Mouse (Mus musculus): ENCODE results near the gene Msi2.

Gene Msi2

DNA sequence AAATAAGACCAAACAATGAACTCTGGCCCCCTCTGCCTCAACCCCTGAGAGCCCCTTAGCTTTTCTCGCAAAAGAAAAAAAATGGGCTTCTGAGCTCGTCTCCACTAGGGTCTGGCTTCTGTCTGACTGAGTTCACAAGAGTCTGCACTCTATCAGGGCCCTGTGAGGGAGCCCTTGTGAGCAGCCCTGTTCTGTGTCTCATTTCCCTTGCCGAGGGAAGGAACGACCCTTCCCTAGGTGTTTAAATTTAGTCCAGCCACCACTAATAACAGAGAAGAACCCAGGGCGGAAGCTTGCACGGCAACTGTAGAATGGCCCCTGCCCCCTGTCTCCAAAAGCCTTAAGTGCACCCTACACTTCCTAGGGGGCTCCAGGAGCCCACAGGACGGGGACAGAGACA lies 299.2 kb downstream of the Msi2 start:
- no peak for DNase-seq (ENCODE audit: extremely low spot score, low spot score)

DNA sequence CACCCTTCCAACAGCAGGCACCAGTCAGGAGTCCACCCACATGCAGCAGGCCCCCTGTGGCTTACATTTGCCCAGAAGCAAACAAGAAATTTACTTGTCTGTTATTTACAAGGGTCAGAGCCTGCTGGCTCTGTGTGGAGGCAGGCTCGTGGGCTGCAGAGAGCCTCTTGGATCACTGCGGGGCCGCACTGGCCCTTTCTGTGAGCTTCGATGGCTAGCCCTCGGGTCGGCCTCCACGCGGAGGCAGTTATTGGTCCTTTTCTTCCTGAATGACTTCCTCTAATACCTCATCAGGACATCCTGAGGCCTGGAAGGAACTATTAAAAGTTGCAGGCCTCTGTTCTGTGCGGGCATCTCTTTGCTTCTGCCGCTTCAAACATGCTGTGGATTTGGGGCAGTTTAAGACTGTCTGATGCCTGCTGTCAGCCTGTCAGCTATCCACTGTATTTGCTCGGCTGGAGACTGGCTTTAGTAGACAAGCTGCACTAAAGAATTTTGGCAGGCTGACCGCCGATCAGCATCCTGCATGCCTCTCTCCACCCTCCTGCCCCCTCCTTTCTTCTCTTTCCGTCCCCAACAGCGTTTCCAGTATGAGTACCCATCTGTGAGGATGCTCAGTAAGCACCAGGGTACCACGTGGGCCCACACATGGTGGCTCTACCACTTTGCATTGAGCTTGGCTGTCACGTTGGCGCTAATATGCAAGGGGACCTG lies 304.0 kb downstream of the Msi2 start:
- no peak for DNase-seq (ENCODE audit: extremely low spot score, low spot score)

DNA sequence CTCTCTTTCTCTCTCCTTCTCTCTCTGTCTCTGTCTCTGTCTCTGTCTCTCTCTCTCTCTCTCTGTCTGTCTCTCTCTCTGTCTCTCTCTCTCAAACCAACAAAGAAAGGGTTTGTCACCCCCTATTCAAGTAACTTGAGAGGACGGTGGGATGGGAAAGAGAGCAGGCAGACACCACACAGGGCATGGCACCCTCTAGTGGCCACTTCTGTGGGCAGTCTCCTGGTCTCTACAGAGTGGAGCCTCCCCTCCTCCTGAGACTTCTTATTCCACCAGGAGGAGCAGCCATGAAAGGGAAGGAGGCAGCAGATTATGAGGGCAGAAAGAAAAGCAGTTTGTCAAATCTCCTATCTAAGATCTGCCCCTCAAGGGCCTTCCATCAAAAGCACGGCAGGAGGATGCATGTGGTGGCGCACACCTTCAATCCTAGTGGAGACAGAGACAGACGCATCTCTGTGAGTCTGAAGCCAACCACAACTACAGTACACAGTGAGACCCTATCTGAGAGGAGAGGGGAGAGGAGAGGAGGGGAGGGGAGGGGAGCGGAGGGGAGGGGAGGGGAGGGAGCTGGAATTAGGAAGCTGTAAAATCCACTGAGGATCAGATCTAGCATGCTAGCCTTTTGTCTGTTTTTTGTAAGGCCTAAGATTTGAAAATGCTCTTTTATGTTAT lies 305.8 kb downstream of the Msi2 start:
- DNase-seq (ENCODE audit: extremely low spot score, low spot score): peak; percentile 79

DNA sequence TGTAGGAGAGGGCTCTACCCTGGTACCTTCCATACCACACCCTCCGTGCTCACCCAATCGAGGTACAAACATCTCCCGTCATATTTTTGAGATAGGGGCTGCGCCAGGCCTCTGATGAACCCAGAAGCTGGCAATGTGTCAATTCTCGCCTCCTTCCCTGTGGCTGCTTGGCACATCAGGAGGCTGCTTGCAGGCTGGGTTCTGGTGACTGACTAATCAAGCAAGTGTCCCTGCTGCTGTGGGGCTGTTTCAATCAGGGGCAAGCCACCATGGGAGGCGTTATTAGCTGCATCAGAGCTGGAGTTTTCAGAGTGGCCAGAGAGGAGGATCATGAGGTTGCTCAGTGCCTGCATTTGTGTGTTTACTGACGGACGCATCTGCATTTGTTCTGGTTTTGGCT lies 310.0 kb downstream of the Msi2 start:
- DNase-seq (ENCODE audit: extremely low spot score, low spot score): no peak

DNA sequence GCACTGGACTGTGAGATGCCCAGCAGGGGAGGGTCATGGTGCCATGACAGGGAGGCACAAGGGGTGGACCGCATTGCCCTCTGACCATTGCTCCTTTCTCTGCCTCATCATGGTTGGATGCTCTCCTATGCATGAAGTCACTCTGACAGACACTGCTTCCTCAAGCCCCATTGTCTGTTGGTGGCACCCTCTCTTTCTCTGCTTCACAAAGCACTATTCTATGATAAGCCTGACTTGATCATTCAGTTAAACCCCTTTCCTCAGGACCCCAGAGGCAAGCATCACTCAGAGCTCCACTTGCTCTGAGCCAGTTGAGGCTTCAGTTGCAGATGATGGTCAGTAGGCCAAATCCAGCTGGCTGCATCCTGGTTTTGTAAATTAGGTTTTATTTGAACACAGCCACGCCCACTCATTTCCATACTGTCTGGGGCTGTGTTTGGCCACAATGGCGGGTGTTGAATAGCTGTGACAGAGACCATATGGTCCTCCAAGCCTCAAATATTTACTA lies 311.9 kb downstream of the Msi2 start:
- peak; percentile 46 for DNase-seq (ENCODE audit: extremely low spot score, low spot score)

DNA sequence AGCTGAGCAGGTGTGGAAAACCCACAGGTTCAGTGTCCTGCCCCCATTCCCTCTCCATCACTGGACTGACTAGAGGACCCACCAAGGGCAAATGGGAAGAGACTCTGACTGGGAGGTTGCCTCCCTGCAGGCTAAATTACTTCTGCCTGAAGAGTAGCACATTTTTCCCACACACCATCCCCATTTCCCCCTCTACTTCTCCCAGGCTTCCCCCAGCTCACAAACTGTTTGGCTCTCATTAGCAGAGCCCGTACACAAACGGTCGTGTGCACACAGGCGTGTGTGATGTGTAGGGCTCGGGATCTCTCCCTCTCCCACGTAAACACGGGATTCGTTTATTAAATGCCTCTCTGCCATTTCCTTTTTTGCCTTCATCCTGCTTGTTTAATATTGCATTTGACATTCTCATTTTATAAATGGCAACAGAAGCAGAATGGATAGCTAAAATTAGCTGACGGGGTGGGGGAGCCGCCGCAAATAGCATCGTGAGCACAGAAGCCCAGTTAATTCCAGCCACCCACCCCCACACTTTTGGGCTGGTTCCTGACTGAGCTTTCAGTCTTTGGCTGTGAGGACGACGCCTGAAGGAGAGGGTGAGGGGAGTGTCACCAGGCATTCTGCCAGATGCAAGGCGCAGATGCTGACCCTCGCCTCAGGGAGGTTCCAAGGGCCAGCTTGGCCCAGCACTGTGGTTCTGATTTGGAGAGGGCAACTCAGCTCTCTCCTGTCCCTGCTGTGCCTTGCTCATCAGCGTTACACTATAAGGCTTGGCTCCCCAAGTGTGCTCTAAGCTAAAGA lies 313.3 kb downstream of the Msi2 start:
- DNase-seq (ENCODE audit: extremely low spot score, low spot score): no peak

DNA sequence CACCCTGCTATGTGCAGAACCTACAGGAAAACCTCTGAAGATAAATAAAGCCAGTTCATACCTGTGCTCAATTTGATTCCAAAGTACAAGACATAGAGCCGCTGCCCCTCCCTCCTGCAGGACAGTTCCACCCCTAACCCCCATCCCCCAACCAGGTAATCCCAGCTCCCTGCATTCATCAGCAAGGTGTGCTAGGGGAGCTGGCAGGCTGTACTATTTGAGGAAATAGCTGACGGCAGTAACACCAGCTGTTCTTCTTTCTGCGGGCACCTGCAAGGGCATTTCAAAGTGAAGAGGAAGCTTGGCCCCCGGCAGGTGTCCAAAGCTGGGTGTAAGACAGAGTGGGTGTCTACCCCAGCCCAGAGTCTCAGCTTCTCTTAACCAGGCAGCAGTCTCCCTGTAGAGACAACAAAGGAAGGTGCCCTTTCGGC lies 314.1 kb downstream of the Msi2 start:
- no peak for DNase-seq (ENCODE audit: extremely low spot score, low spot score)

DNA sequence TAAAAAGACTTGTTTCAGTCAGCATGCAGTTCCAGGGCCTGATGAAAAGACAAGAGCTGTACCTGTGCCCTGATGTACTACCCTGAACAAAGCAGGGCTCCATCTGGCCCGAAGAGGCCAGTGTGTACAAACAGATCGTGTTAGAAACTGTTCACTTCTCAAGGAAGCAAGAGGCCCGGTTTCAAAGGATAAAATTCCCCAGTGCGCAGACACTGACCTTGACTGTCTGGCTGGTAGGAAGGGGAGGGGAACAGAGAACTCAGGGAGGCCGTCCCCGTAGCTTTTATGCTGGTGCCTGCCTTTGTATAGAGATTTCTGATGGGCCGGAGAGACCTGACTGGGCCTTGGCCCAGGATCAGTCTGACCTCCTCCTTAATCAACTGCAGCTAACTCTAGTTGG lies 316.0 kb downstream of the Msi2 start:
- DNase-seq (ENCODE audit: extremely low spot score, low spot score): no peak

DNA sequence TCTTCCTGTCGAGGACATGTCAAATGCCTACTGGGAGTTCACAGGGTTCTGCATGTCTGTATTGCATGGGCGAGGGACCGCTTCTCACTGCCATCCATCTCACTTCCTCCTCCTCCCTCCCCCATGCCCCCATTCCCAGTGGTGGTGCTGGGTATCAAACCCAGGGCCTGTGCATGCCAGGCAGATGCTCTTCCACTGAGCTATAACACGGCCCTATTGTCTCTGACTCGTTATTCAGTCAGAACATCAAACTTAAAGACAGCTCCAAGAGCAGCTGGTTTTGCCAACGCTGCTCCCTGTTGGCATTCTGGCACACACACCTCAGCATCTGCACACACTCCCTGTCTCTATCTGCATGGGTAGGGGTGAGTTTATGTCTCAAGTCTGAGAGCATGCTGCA lies 317.0 kb downstream of the Msi2 start:
- no peak for DNase-seq (ENCODE audit: extremely low spot score, low spot score)

DNA sequence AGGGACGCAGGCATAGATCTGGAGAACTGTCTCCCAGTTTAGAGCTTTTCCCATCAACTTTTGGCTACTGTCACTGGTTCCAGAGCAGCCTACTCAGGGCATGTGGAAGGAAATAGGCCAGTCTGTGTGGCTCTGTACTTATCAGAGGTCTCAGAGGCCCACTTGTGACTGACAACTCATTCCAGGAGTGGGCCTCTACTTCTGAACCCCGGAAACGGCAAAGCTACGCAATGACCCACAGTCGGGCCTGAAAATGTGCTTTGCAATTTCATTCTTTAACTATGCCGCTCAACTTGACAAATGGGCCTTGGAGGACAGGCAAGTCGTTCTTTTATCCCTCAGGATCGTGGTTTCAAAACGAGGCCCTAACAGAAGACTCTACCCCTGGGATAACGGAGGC lies 317.4 kb downstream of the Msi2 start:
- no peak for DNase-seq (ENCODE audit: extremely low spot score, low spot score)

DNA sequence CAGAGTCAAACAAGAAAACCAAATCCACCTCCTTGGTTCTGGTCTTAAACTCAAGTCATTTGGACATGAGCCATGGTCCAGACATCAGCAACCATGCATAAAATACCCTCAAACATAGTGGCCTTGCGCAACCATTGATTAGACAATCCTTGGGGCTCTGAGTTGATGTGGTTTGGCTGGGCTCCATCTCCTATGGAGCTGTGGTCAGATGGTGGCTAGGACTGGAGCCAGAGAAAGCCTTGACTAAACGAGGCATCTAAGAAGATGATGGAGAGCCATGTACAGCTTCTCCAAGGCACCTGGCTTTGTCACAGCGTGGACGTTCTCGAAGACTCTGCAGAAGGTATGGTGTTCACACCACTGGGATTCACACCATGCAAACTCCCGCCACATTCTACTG lies 318.1 kb downstream of the Msi2 start:
- no peak for DNase-seq (ENCODE audit: extremely low spot score, low spot score)

DNA sequence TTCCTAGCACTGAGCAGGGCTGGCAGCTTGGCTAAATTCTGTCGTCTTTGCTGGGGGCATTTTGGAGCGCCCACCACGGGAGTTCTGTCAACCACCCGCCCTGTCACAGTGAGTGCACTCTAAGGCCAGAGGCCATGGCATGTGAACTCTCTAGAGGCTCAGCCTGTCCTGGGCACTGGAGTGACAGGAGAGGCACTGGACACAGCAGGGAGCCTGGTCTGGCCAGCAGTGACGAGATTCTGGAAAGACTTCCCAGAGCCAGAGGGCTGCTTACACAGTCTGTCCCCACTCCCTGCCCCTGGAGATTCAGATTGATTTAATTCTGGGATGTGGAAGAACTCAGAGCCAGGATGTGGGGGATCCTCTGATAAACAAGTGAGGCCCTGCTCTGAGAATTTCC lies 318.9 kb downstream of the Msi2 start:
- DNase-seq (ENCODE audit: extremely low spot score, low spot score): no peak

DNA sequence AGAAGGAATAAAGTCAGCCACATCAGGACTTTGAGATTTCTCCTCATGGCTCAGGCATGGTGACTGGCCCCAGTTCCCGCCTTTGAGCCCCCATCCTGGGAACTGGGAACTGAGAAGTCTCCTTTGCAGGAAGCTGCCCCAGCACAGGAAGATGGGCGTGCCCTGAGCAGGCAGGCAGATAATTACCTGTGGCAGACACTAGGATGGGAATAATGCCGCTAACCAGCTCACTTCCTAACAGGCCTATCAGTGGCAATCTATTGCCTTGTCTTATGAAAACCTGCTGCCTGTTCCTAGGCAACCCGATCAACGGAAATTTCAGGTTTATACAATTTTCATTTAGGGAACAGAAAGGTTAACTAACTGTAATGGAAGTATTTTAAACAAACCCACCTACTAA lies 319.3 kb downstream of the Msi2 start:
- no peak for DNase-seq (ENCODE audit: extremely low spot score, low spot score)

DNA sequence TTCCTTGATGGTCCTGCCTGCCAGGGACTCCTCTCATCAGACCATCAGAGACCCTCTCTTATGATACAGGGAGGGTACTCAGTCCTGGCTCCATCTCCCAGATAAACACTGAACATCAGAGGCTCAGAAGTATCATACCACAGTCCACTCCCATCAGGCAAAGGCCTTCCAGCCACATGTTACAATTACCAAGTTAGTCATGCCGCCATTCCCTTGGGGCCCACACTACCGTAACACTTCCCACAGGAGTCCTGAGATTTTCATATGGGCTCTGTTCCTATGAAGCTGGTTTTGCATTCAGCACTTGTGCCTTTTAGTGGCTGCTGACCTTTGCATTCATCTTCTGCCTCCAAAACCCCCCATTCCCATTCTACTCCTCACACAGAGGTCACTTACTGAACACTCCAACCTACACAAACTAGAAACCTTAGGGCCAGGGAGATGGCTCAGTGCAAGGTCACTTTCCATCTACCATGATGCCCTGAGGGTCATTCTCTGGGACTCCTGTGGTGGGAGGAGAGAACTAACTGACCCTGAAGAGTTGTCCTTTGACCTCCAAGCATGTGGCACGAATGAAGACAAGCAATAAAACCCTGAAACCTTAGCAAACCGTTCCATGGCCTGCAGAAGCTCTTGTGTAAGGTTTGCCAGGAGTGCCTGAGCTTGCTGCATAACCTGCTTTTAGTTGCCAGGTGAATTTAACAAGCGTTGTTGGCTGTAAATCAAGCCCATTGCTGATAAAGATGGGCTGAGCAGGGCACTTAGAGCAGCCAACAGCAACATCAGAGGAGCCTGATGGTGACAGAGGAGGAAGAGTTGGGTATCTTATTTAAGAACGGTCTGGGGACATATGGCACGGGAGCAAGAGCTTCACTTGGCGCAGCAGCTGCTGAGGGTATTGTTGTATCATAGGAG lies 323.0 kb downstream of the Msi2 start:
- DNase-seq (ENCODE audit: extremely low spot score, low spot score): peak; percentile 34

DNA sequence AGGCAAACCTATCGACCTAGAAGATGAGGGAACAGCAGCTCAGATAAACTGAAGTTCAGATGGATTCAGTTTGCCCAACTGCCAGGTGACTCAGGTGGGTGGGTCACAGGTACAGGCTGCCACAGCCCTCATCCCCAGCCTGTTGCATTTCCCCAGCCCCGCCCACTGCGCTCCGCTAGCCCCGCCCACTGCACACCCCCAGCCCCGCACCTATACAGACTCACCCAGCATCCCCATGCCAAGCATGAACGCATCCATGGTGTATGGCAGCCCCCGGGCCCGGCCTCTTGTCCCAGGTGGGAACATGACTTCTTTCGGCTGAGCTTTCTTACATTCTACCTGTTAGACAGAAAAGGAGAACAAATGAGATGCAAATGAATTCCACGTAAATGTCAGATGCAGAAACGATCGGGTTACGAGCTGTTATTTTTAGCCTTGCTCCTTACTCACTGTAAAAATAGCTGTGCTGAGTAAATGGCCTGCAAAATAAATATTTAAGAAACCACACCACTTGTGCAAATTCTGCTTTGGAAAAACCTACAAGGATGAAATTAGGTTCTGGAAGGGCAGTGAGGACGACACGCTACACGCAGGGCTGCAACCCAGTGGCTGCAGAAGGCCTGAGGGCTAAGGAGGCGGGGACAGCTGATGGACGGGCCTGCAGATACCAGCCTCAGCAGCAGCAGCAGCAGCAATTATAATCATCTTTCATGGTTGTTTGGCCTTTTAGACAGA lies 323.8 kb downstream of the Msi2 start:
- no peak for DNase-seq (ENCODE audit: extremely low spot score, low spot score)

DNA sequence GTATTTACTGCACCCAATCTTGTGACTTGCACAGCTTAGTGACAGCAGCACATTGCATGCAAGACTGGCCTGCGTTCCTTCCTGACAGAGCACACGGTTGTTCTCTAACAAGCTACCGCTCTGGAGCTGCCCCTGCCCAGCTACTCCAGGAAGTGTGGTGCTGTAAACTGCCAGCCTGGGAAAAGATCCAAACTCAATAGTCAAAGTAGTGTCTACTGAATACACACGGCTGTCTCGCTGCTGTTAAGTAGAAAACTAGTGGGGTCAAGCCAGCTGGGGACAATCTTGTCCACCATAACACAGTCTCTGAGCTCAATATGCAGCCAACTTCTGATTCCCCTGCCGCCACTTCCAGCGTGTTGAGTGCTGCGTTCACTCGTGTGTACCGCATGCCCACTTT lies 325.6 kb downstream of the Msi2 start:
- DNase-seq (ENCODE audit: extremely low spot score, low spot score): no peak

DNA sequence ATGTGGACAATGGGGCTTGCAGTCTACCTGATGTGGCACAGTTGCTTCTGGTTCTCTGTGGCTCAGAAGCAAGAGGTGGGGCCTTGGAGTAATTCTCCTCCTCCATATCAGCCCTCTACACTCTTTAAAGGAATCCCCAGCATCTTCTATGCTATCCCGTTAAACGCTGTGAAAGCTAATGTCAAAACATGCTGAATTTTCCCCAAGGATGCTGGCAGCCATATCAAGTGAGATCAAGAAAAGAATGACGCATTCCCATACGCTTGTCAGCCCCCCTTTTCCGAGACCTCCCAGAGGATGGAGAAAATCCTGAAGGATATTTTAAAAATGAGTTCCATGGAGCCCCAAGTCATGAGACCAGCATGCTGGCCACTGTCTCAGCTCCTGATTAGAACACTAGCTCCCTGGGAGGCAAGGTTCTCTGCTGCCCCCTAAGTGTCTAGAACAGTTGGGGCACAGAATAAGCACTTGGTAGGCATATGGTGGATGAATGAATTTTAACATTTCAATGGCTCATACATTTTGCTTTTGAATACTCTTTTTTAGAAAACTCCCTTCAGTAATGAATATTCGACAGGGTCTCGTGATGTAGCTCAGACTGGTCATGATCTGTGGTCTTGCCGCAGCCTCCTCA lies 327.0 kb downstream of the Msi2 start:
- DNase-seq (ENCODE audit: extremely low spot score, low spot score): no peak

DNA sequence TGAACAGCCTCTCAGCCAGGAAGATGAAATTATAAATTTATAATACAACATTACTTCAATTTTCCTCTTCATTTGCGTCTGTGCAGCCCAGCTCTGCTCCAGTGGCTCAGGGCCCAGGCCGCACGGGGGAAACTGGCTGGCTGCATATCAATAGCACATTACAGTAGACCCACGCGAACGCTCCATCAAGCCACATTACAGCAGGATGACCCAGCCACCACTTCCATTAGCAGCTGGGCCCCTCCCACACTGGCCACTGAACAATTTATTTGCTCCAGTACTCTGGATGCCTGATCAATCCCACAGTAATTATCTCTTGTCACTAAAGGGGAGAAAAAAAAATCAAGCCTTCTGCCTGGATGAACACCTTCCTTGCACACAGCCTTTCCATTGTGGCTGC lies 328.8 kb downstream of the Msi2 start:
- DNase-seq (ENCODE audit: extremely low spot score, low spot score): no peak

DNA sequence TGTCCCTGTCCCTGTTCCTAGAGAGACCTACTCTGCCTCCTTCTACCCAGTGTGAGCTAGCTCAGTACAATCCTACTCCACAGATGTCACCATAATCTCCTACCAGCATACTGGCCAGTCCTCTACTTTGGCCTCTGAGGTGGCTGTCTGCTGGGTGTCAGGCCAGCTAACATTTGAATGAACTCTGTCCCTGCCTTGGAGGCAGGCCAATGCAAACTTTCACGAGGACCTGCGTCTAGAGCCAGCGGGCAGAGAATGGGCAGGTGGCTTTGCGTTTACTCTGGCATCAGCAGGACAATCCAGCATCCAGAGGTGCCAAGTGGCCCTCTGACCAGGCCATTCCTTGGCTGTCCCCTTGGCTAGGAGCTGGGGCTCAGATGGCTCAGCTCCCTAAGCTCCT lies 331.4 kb downstream of the Msi2 start:
- no peak for DNase-seq (ENCODE audit: extremely low spot score, low spot score)

DNA sequence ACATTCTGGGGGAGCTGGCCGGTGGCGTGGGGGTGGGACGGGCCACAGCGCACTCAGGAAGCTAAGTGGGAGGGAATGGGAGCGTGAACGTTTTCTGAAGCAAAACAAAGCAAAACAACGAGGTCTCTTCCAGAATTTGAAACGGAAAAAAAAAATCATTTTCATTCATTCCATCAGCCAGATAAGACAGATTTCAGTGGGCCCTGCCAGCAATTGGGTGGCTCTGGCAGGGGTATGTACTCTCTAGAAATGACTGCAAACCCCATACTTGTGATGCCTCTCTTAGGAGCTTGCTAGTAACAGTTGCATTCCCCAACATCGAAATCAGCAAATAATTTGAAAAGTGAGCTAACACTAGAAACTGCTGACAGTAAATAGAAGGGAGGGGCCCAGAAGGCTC lies 335.9 kb downstream of the Msi2 start:
- no peak for DNase-seq (ENCODE audit: extremely low spot score, low spot score)
